In genomic region chr6:105676637-105677036, GRCm38 (mm10) we compare ENCODE assay signal across 14 mouse cellular contexts. TPM values are rescaled to one million over a fixed set of nuclear protein-coding genes. Genes with fewer than 3 reads are reported as not detected.
A peak's percentile ranks its signal among the peaks of the same experiment; 100 is the strongest.
DNase-seq lines count a peak whose midpoint lies in the region; ATAC-seq and TF ChIP-seq lines count a peak whose summit lies in the region.
"Had no signal": no experiment of that assay in that cellular context is flagged by ENCODE, and none has a peak within 500 bp of the region (broad histone marks: within the 10 kb centered on the region; RNA-seq: fewer than 3 reads in every experiment).

No protein-coding gene starts in this region.

- no peaks in the 10 kb centered on the region for H3K9me3 ChIP-seq in intestine, embryonic 14.5 days (ENCODE audit: control insufficient read depth, low read length)
- H3K9me3 ChIP-seq in intestine, embryonic 16.5 days (ENCODE audit: control insufficient read depth, low read length), result no peaks in the 10 kb centered on the region
- no peaks in the 10 kb centered on the region for H3K9me3 ChIP-seq in forebrain, embryonic 10.5 days
- no peaks in the 10 kb centered on the region for H3K9me3 ChIP-seq in hindbrain, embryonic 15.5 days
- H3K9me3 ChIP-seq in midbrain, postnatal 0 days (ENCODE audit: low read length), result no peaks in the 10 kb centered on the region

- H3K9ac ChIP-seq in intestine, embryonic 14.5 days (ENCODE audit: low read length), result no peak overlapping the region
- no peak overlapping the region for H3K9ac ChIP-seq in intestine, embryonic 16.5 days (ENCODE audit: low read depth, low read length)
- peak overlapping the region; percentile 76 for H3K9ac ChIP-seq in hindbrain, embryonic 15.5 days
- H3K9ac ChIP-seq in midbrain, postnatal 0 days (replicated peaks; ENCODE audit: low read length, poor library complexity, severe bottlenecking), result peak overlapping the region; percentile 72

- peaks cover 42% of the 10 kb centered on the region for H3K27me3 ChIP-seq in intestine, embryonic 14.5 days (replicated peaks; ENCODE audit: control insufficient read depth, insufficient read depth, low read length)
- peaks cover 21% of the 10 kb centered on the region for H3K27me3 ChIP-seq in intestine, embryonic 16.5 days (replicated peaks; ENCODE audit: control insufficient read depth, insufficient read depth, low read length)
- peaks cover 66% of the 10 kb centered on the region for H3K27me3 ChIP-seq in forebrain, embryonic 10.5 days (ENCODE audit: poor library complexity, severe bottlenecking)
- H3K27me3 ChIP-seq in hindbrain, embryonic 15.5 days, result 0 out of 2 replicates have a peak, but pooled peaks cover 10% of the 10 kb centered on the region
- no peaks in the 10 kb centered on the region for H3K27me3 ChIP-seq in midbrain, postnatal 0 days (ENCODE audit: insufficient read depth, low read length)

- H3K4me3 ChIP-seq in intestine, embryonic 14.5 days (ENCODE audit: low read depth, low read length), result no peak overlapping the region
- H3K4me3 ChIP-seq in intestine, embryonic 16.5 days (ENCODE audit: low read length), result no peak overlapping the region
- peak overlapping the region; percentile 58 for H3K4me3 ChIP-seq in forebrain, embryonic 10.5 days
- H3K4me3 ChIP-seq in hindbrain, embryonic 15.5 days, result peak overlapping the region; percentile 69
- peak overlapping the region; percentile 63 for H3K4me3 ChIP-seq in midbrain, postnatal 0 days (ENCODE audit: low read depth, low read length)
- H3K4me3 ChIP-seq: megakaryocyte, embryonic 14.5 days had no signal

- ATAC-seq in intestine, embryonic 14.5 days (replicated peaks; ENCODE audit: low FRiP score, low TSS enrichment, low read depth), result no peak
- ATAC-seq in intestine, embryonic 16.5 days, result no peak
- no peak for ATAC-seq in hindbrain, embryonic 15.5 days (ENCODE audit: low FRiP score, low read depth)
- peak; percentile 29; the same call in 1 of the 2 replicates for ATAC-seq in midbrain, postnatal 0 days (ENCODE audit: low FRiP score)
- no peak for ATAC-seq in inflammation-experienced regulatory T-cells, adult 6 months

- no peak for TF ChIP-seq CTCF in midbrain, postnatal 0 days (IDR thresholded peaks at IDR 0.05)

- no peaks in the 10 kb centered on the region for H3K4me1 ChIP-seq in intestine, embryonic 14.5 days (replicated peaks; ENCODE audit: control insufficient read depth, insufficient read depth, low read length)
- no peaks in the 10 kb centered on the region for H3K4me1 ChIP-seq in intestine, embryonic 16.5 days (ENCODE audit: control insufficient read depth, insufficient read depth, low read length)
- peaks cover 26% of the 10 kb centered on the region for H3K4me1 ChIP-seq in forebrain, embryonic 10.5 days
- H3K4me1 ChIP-seq in hindbrain, embryonic 15.5 days (replicated peaks), result peaks cover 14% of the 10 kb centered on the region; the same call in 1 of the 2 replicates
- H3K4me1 ChIP-seq in midbrain, postnatal 0 days (ENCODE audit: insufficient read depth, low read length), result 0 out of 2 replicates have a peak, but pooled peaks cover 3% of the 10 kb centered on the region
- H3K4me1 ChIP-seq: megakaryocyte, embryonic 14.5 days had no signal

- no peak for DNase-seq in intestine, embryonic 14.5 days (ENCODE audit: low spot score)
- no peak for DNase-seq in forebrain, embryonic 10.5 days (ENCODE audit: extremely low spot score, low spot score)
- DNase-seq in midbrain, postnatal 0 days (ENCODE audit: low spot score), result no peak
- no peak for DNase-seq in cerebellum, adult 18-20 months
- no peak for DNase-seq in layer of hippocampus, postnatal 25 days (ENCODE audit: extremely low spot score in 1 of 2, low spot score in 1 of 2)
- DNase-seq: adrenal gland, postnatal 25 days; heart, postnatal 36 days; liver; right cerebral cortex, postnatal 14 days; thymus, postnatal 4 days had no signal

- H3K36me3 ChIP-seq in intestine, embryonic 14.5 days (ENCODE audit: control insufficient read depth, insufficient read depth, low read length), result no peaks in the 10 kb centered on the region
- no peaks in the 10 kb centered on the region for H3K36me3 ChIP-seq in intestine, embryonic 16.5 days (ENCODE audit: control insufficient read depth, insufficient read depth, low read length)
- H3K36me3 ChIP-seq in forebrain, embryonic 10.5 days (replicated peaks), result no peaks in the 10 kb centered on the region
- H3K36me3 ChIP-seq in hindbrain, embryonic 15.5 days, result no peaks in the 10 kb centered on the region
- H3K36me3 ChIP-seq in midbrain, postnatal 0 days (ENCODE audit: insufficient read depth, low read length), result no peaks in the 10 kb centered on the region

- H3K4me2 ChIP-seq in intestine, embryonic 14.5 days (ENCODE audit: low read length), result peak overlapping the region; percentile 51
- H3K4me2 ChIP-seq in intestine, embryonic 16.5 days (ENCODE audit: low read depth, low read length), result no peak overlapping the region
- peak overlapping the region; percentile 81 for H3K4me2 ChIP-seq in hindbrain, embryonic 15.5 days
- peak overlapping the region; percentile 70 for H3K4me2 ChIP-seq in midbrain, postnatal 0 days (ENCODE audit: low read depth, low read length, poor library complexity, severe bottlenecking)

- WGBS in intestine, embryonic 14.5 days, result 29% methylated on average over 5 of the region's 5 CpGs
- WGBS in intestine, embryonic 16.5 days, result 22% methylated on average over 5 of the region's 5 CpGs
- 23% methylated on average over 5 of the region's 5 CpGs for WGBS in forebrain, embryonic 10.5 days
- 26% methylated on average over 5 of the region's 5 CpGs for WGBS in hindbrain, embryonic 15.5 days
- 15% methylated on average over 5 of the region's 5 CpGs for WGBS in midbrain, postnatal 0 days

- H3K27ac ChIP-seq in intestine, embryonic 14.5 days (ENCODE audit: low read depth), result no peak overlapping the region
- H3K27ac ChIP-seq in intestine, embryonic 16.5 days (ENCODE audit: low read length), result no peak overlapping the region
- H3K27ac ChIP-seq in forebrain, embryonic 10.5 days, result no peak overlapping the region
- H3K27ac ChIP-seq in hindbrain, embryonic 15.5 days (replicated peaks), result peak overlapping the region; percentile 77
- peak overlapping the region; percentile 79 for H3K27ac ChIP-seq in midbrain, postnatal 0 days (ENCODE audit: low read depth, low read length)

RNA-seq across cellular contexts. Expression of gene Cntn4, which starts 0.8 kb away (rescaled TPM):
- polyA plus RNA-seq in intestine, embryonic 14.5 days (2014; fragmentation: Nextera tagmentation; extraction: Ambion mirVana), result 0.26 and 0.62 TPM in 2 replicates
- 0.29 and 0.71 TPM in 2 replicates for polyA plus RNA-seq in intestine, embryonic 16.5 days (2015; fragmentation: Nextera tagmentation; extraction: Ambion mirVana)
- 0.12 and 0.16 TPM in 2 replicates for polyA plus RNA-seq in forebrain, embryonic 10.5 days (2016; fragmentation: Nextera tagmentation; extraction: Ambion mirVana)
- polyA plus RNA-seq in hindbrain, embryonic 15.5 days (2015; fragmentation: Nextera tagmentation; extraction: Ambion mirVana), result 25.0 and 28.0 TPM in 2 replicates
- 22.3 and 31.3 TPM in 2 replicates for total RNA-seq in midbrain, postnatal 0 days (2014; rRNA removed)
- polyA plus RNA-seq in midbrain, postnatal 0 days (2015; fragmentation: Nextera tagmentation; extraction: Ambion mirVana), result 27.0 and 28.5 TPM in 2 replicates
- total RNA-seq in layer of hippocampus, postnatal 25 days (2021), result 10 to 100 TPM; 21.9 to 27.1 TPM
- not detected for polyA plus RNA-seq in inflammation-experienced regulatory T-cells, adult 6 months (2017; shearing (Covaris generic))
- total RNA-seq: heart, postnatal 36 days had no signal

Comparison
In these comparisons a context has a peak if more than half of its experiments do, and no peak if none do; other contexts are left out.
1. H3K27ac ChIP-seq: peak in hindbrain, embryonic 15.5 days (single experiment) and midbrain, postnatal 0 days (single experiment); none in intestine, embryonic 14.5 days (single experiment), intestine, embryonic 16.5 days (single experiment) and forebrain, embryonic 10.5 days (single experiment).
2. H3K4me3 ChIP-seq: peak in forebrain, embryonic 10.5 days (single experiment), hindbrain, embryonic 15.5 days (single experiment) and midbrain, postnatal 0 days (single experiment); none in intestine, embryonic 14.5 days (single experiment) and intestine, embryonic 16.5 days (single experiment).
3. H3K9ac ChIP-seq: peak in hindbrain, embryonic 15.5 days (single experiment) and midbrain, postnatal 0 days (single experiment); none in intestine, embryonic 14.5 days (single experiment) and intestine, embryonic 16.5 days (single experiment).
4. RNA of gene Cntn4, which starts 0.8 kb away (polyA plus RNA-seq): 27.0 to 28.5 TPM in midbrain, postnatal 0 days and 25.0 to 28.0 TPM in hindbrain, embryonic 15.5 days; 0.29 to 0.71 TPM in intestine, embryonic 16.5 days, 0.26 to 0.62 TPM in intestine, embryonic 14.5 days, 0.12 to 0.16 TPM in forebrain, embryonic 10.5 days and not detected in inflammation-experienced regulatory T-cells, adult 6 months; every median in the first group is over 10 times any median in the second.